In genomic region chr1:168245539-168245938, GRCm38 (mm10) we compare ENCODE assay signal across 9 mouse cellular contexts.
DNase-seq lines count a peak whose midpoint lies in the region; ATAC-seq and TF ChIP-seq lines count a peak whose summit lies in the region.
"Had no signal": no experiment of that assay in that cellular context is flagged by ENCODE, and none has a peak within 500 bp of the region (broad histone marks: within the 10 kb centered on the region; RNA-seq: fewer than 3 reads in every experiment).

No protein-coding gene starts in this region.

- H3K27me3 ChIP-seq in limb, embryonic 13.5 days, result no peaks in the 10 kb centered on the region
- no peaks in the 10 kb centered on the region for H3K27me3 ChIP-seq in limb, embryonic 10.5 days (ENCODE audit: low read depth, poor library complexity, severe bottlenecking)
- no peaks in the 10 kb centered on the region for H3K27me3 ChIP-seq in forebrain, postnatal 0 days (ENCODE audit: insufficient read depth, low read length)
- H3K27me3 ChIP-seq in midbrain, embryonic 16.5 days (ENCODE audit: control insufficient read depth, insufficient read depth, low read depth, low read length), result no peaks in the 10 kb centered on the region
- H3K27me3 ChIP-seq: liver, embryonic 13.5 days had no signal

- H3K9ac ChIP-seq in limb, embryonic 13.5 days, result no peak overlapping the region
- peak overlapping the region; percentile 32; the same call in 1 of the 2 replicates for H3K9ac ChIP-seq in forebrain, postnatal 0 days
- no peak overlapping the region for H3K9ac ChIP-seq in midbrain, embryonic 16.5 days (ENCODE audit: low read depth, low read length)
- H3K9ac ChIP-seq: liver, embryonic 13.5 days had no signal

- TF ChIP-seq CTCF in forebrain, postnatal 0 days (IDR thresholded peaks at IDR 0.05; ENCODE audit: low read depth), result no peak

- peak overlapping the region; percentile 21 for H3K4me2 ChIP-seq in limb, embryonic 13.5 days (replicated peaks)
- peak overlapping the region; percentile 11 for H3K4me2 ChIP-seq in forebrain, postnatal 0 days (ENCODE audit: low read depth)
- H3K4me2 ChIP-seq in midbrain, embryonic 16.5 days (ENCODE audit: low read length), result peak overlapping the region; percentile 32; the same call in 1 of the 2 replicates
- H3K4me2 ChIP-seq: liver, embryonic 13.5 days had no signal

- DNase-seq in cerebellum, adult 9-11 months, result peak; percentile 31
- DNase-seq in cerebellum, adult 8-10 months, result no peak
- DNase-seq in limb, embryonic 10.5 days (ENCODE audit: low spot score), result no peak
- DNase-seq in forebrain, postnatal 0 days, result peak; percentile 75
- DNase-seq in c-Kit-positive CD71-positive TER-119-positive erythroid progenitor cells, embryonic 14.5 days (ENCODE audit: low spot score), result no peak
- DNase-seq: liver, embryonic 13.5 days had no signal

- H3K27ac ChIP-seq in limb, embryonic 13.5 days, result no peak overlapping the region
- no peak overlapping the region; the same call in 1 of the 2 replicates for H3K27ac ChIP-seq in limb, embryonic 10.5 days
- peak overlapping the region; percentile 67 for H3K27ac ChIP-seq in forebrain, postnatal 0 days (ENCODE audit: low read depth, low read length)
- peak overlapping the region; percentile 64 for H3K27ac ChIP-seq in midbrain, embryonic 16.5 days (ENCODE audit: low read length)
- H3K27ac ChIP-seq: liver, embryonic 13.5 days had no signal

- H3K36me3 ChIP-seq in limb, embryonic 13.5 days, result no peaks in the 10 kb centered on the region
- H3K36me3 ChIP-seq in limb, embryonic 10.5 days, result no peaks in the 10 kb centered on the region
- no peaks in the 10 kb centered on the region for H3K36me3 ChIP-seq in forebrain, postnatal 0 days (ENCODE audit: insufficient read depth)
- H3K36me3 ChIP-seq in midbrain, embryonic 16.5 days (ENCODE audit: control insufficient read depth, insufficient read depth, low read length), result no peaks in the 10 kb centered on the region
- H3K36me3 ChIP-seq: liver, embryonic 13.5 days had no signal

- no peaks in the 10 kb centered on the region for H3K9me3 ChIP-seq in limb, embryonic 13.5 days
- H3K9me3 ChIP-seq in limb, embryonic 10.5 days (replicated peaks), result no peaks in the 10 kb centered on the region
- H3K9me3 ChIP-seq in forebrain, postnatal 0 days (ENCODE audit: low read length), result no peaks in the 10 kb centered on the region
- no peaks in the 10 kb centered on the region for H3K9me3 ChIP-seq in midbrain, embryonic 16.5 days (replicated peaks; ENCODE audit: control insufficient read depth, low read length, poor library complexity, severe bottlenecking)
- H3K9me3 ChIP-seq: liver, embryonic 13.5 days had no signal

- 0 out of 2 replicates have a peak, but pooled peaks have one; percentile 13 for ATAC-seq in limb, embryonic 13.5 days (ENCODE audit: low FRiP score, low read depth)
- no peak for ATAC-seq in forebrain, postnatal 0 days
- ATAC-seq in midbrain, embryonic 16.5 days, result peak; percentile 83
- no peak for ATAC-seq in frontal cortex, adult (ENCODE audit: low TSS enrichment)

- H3K4me1 ChIP-seq in limb, embryonic 13.5 days, result peaks cover 66% of the 10 kb centered on the region
- H3K4me1 ChIP-seq in limb, embryonic 10.5 days, result peaks cover 75% of the 10 kb centered on the region
- peaks cover 64% of the 10 kb centered on the region for H3K4me1 ChIP-seq in forebrain, postnatal 0 days (ENCODE audit: insufficient read depth)
- H3K4me1 ChIP-seq in midbrain, embryonic 16.5 days (ENCODE audit: control insufficient read depth, insufficient read depth, low read length), result peaks cover 75% of the 10 kb centered on the region
- H3K4me1 ChIP-seq: liver, embryonic 13.5 days had no signal

- WGBS in limb, embryonic 13.5 days, result 32% methylated on average over 5 of the region's 5 CpGs
- WGBS in limb, embryonic 10.5 days, result 89% methylated on average over 5 of the region's 5 CpGs
- 26% methylated on average over 5 of the region's 5 CpGs for WGBS in forebrain, postnatal 0 days
- 21% methylated on average over 5 of the region's 5 CpGs for WGBS in midbrain, embryonic 16.5 days

- no peak overlapping the region for H3K4me3 ChIP-seq in limb, embryonic 13.5 days
- H3K4me3 ChIP-seq in limb, embryonic 10.5 days, result no peak overlapping the region
- H3K4me3 ChIP-seq in forebrain, postnatal 0 days (ENCODE audit: low read depth, low read length), result no peak overlapping the region
- no peak overlapping the region for H3K4me3 ChIP-seq in midbrain, embryonic 16.5 days (ENCODE audit: low read depth, low read length)
- H3K4me3 ChIP-seq: liver, embryonic 13.5 days had no signal

Comparison
In these comparisons a context has a peak if more than half of its experiments do, and no peak if none do; other contexts are left out.
1. DNase-seq: peak in cerebellum, adult 9-11 months (single experiment) and forebrain, postnatal 0 days (single experiment); none in cerebellum, adult 8-10 months (single experiment), limb, embryonic 10.5 days (single experiment) and c-Kit-positive CD71-positive TER-119-positive erythroid progenitor cells, embryonic 14.5 days (single experiment).
2. ATAC-seq: peak in limb, embryonic 13.5 days (single experiment) and midbrain, embryonic 16.5 days (single experiment); none in forebrain, postnatal 0 days (single experiment) and frontal cortex, adult (single experiment).
3. H3K27ac ChIP-seq: peak in forebrain, postnatal 0 days (single experiment) and midbrain, embryonic 16.5 days (single experiment); none in limb, embryonic 13.5 days (single experiment) and limb, embryonic 10.5 days (single experiment).
4. Peak in every context shown above with its lines, with median percentiles within 50 percentile points of each other: H3K4me2 ChIP-seq.